ENCODE assay signal across 17 mouse cellular contexts in genomic region chr12:100239404-100239803, GRCm38 (mm10). TPM values are rescaled to one million over a fixed set of nuclear protein-coding genes. Genes with fewer than 3 reads are reported as not detected.
DNase-seq lines count a peak whose midpoint lies in the region; ATAC-seq and TF ChIP-seq lines count a peak whose summit lies in the region.
"Had no signal": no experiment of that assay in that cellular context is flagged by ENCODE, and none has a peak within 500 bp of the region (broad histone marks: within the 10 kb centered on the region; RNA-seq: fewer than 3 reads in every experiment).

No protein-coding gene starts in this region.

- ATAC-seq in midbrain, embryonic 15.5 days (replicated peaks) = no peak
- 0 out of 2 replicates have a peak, but pooled peaks have one; percentile 30 for ATAC-seq in embryonic facial prominence, embryonic 11.5 days (replicated peaks; ENCODE audit: insufficient number of reproducible peaks, low FRiP score, low TSS enrichment, low read depth)
- 0 out of 2 replicates have a peak, but pooled peaks have one; percentile 21 for ATAC-seq in forebrain, postnatal 0 days
- ATAC-seq: activated CD4-positive, CD25-positive, alpha-beta regulatory T cell, adult 4 months; CD4-positive, CD25-positive, alpha-beta regulatory T cell, adult 4 months had no signal

- H3K9me3 ChIP-seq in midbrain, embryonic 10.5 days (replicated peaks) = no peaks in the 10 kb centered on the region
- no peaks in the 10 kb centered on the region for H3K9me3 ChIP-seq in midbrain, embryonic 15.5 days
- H3K9me3 ChIP-seq in embryonic facial prominence, embryonic 11.5 days (replicated peaks; ENCODE audit: control insufficient read depth, low read length) = no peaks in the 10 kb centered on the region
- no peaks in the 10 kb centered on the region for H3K9me3 ChIP-seq in forebrain, postnatal 0 days (ENCODE audit: low read length)
- H3K9me3 ChIP-seq: limb, embryonic 13.5 days had no signal

- H3K4me3 ChIP-seq in midbrain, embryonic 10.5 days = no peak overlapping the region
- no peak overlapping the region for H3K4me3 ChIP-seq in midbrain, embryonic 15.5 days
- no peak overlapping the region for H3K4me3 ChIP-seq in embryonic facial prominence, embryonic 11.5 days (ENCODE audit: low read depth, low read length)
- H3K4me3 ChIP-seq in forebrain, postnatal 0 days (ENCODE audit: low read depth, low read length) = no peak overlapping the region
- H3K4me3 ChIP-seq: limb, embryonic 13.5 days had no signal

- H3K27ac ChIP-seq in midbrain, embryonic 10.5 days (replicated peaks) = peak overlapping the region; percentile 63
- H3K27ac ChIP-seq in midbrain, embryonic 15.5 days = no peak overlapping the region
- H3K27ac ChIP-seq in embryonic facial prominence, embryonic 11.5 days (replicated peaks; ENCODE audit: low read depth, low read length) = no peak overlapping the region
- no peak overlapping the region for H3K27ac ChIP-seq in forebrain, postnatal 0 days (ENCODE audit: low read depth, low read length)
- H3K27ac ChIP-seq: hindbrain, embryonic 14.5 days; kidney, postnatal 0 days; limb, embryonic 13.5 days; liver, embryonic 14.5 days had no signal

- H3K36me3 ChIP-seq in midbrain, embryonic 10.5 days = no peaks in the 10 kb centered on the region
- no peaks in the 10 kb centered on the region for H3K36me3 ChIP-seq in midbrain, embryonic 15.5 days (replicated peaks)
- no peaks in the 10 kb centered on the region for H3K36me3 ChIP-seq in embryonic facial prominence, embryonic 11.5 days (replicated peaks; ENCODE audit: control insufficient read depth, insufficient read depth, low read depth, low read length)
- no peaks in the 10 kb centered on the region for H3K36me3 ChIP-seq in forebrain, postnatal 0 days (ENCODE audit: insufficient read depth)
- H3K36me3 ChIP-seq: limb, embryonic 13.5 days had no signal

- peaks cover 60% of the 10 kb centered on the region for H3K4me1 ChIP-seq in midbrain, embryonic 10.5 days
- H3K4me1 ChIP-seq in midbrain, embryonic 15.5 days = peaks cover 21% of the 10 kb centered on the region
- no peaks in the 10 kb centered on the region for H3K4me1 ChIP-seq in embryonic facial prominence, embryonic 11.5 days (ENCODE audit: control insufficient read depth, insufficient read depth, low read length)
- H3K4me1 ChIP-seq in forebrain, postnatal 0 days (ENCODE audit: insufficient read depth) = peaks cover 9% of the 10 kb centered on the region; the same call in 1 of the 2 replicates

- H3K27me3 ChIP-seq in midbrain, embryonic 10.5 days (ENCODE audit: low read depth, poor library complexity, severe bottlenecking) = no peaks in the 10 kb centered on the region
- no peaks in the 10 kb centered on the region for H3K27me3 ChIP-seq in midbrain, embryonic 15.5 days (replicated peaks)
- no peaks in the 10 kb centered on the region for H3K27me3 ChIP-seq in embryonic facial prominence, embryonic 11.5 days (ENCODE audit: control insufficient read depth, insufficient read depth, low read length)
- no peaks in the 10 kb centered on the region for H3K27me3 ChIP-seq in forebrain, postnatal 0 days (ENCODE audit: insufficient read depth, low read length)
- H3K27me3 ChIP-seq: limb, embryonic 13.5 days had no signal

- intact Hi-C loops in gastrocnemius, postnatal 36 days (cut with DNase I) = no loop called here

- H3K4me2 ChIP-seq in midbrain, embryonic 15.5 days = no peak overlapping the region
- H3K4me2 ChIP-seq in embryonic facial prominence, embryonic 11.5 days (ENCODE audit: low read depth, low read length) = no peak overlapping the region
- no peak overlapping the region for H3K4me2 ChIP-seq in forebrain, postnatal 0 days (ENCODE audit: low read depth)
- H3K4me2 ChIP-seq: heart, embryonic 11.5 days; hindbrain, embryonic 14.5 days; limb, embryonic 13.5 days had no signal

- 74% methylated on average over 7 of the region's 7 CpGs for WGBS in midbrain, embryonic 10.5 days
- WGBS in midbrain, embryonic 15.5 days = 45% methylated on average over 7 of the region's 7 CpGs
- 78% methylated on average over 7 of the region's 7 CpGs for WGBS in embryonic facial prominence, embryonic 11.5 days
- 33% methylated on average over 7 of the region's 7 CpGs for WGBS in forebrain, postnatal 0 days

- H3K9ac ChIP-seq in midbrain, embryonic 15.5 days = no peak overlapping the region
- H3K9ac ChIP-seq in embryonic facial prominence, embryonic 11.5 days (replicated peaks; ENCODE audit: low read length) = no peak overlapping the region
- no peak overlapping the region for H3K9ac ChIP-seq in forebrain, postnatal 0 days
- H3K9ac ChIP-seq: hindbrain, embryonic 14.5 days; limb, embryonic 13.5 days; liver, embryonic 14.5 days had no signal

- peak; percentile 23 for DNase-seq in midbrain, embryonic 10.5 days (ENCODE audit: low spot score)
- DNase-seq in R1 (ENCODE audit: low read depth, low spot score) = peak; percentile 35
- DNase-seq in embryonic facial prominence, embryonic 11.5 days (ENCODE audit: low spot score) = peak; percentile 29
- DNase-seq in forebrain, postnatal 0 days = no peak
- no peak for DNase-seq in gastrocnemius, postnatal 36 days
- no peak for DNase-seq in thymus, postnatal 14 days
- DNase-seq: adrenal gland, postnatal 36 days; heart, postnatal 14 days; kidney, adult 11 months had no signal

- TF ChIP-seq CTCF in forebrain, postnatal 0 days (IDR thresholded peaks at IDR 0.05; ENCODE audit: low read depth) = no peak

RNA-seq across cellular contexts. Expression of gene Calm1, which starts 40.2 kb away (rescaled TPM):
- polyA plus RNA-seq in midbrain, embryonic 10.5 days (2016; fragmentation: Nextera tagmentation; extraction: Ambion mirVana) = 1,473 and 1,491 TPM in 2 replicates
- 2,307 and 2,436 TPM in 2 replicates for polyA plus RNA-seq in midbrain, embryonic 15.5 days (2015; fragmentation: Nextera tagmentation; extraction: Ambion mirVana)
- 1,151 and 1,182 TPM in 2 replicates for polyA plus RNA-seq in embryonic facial prominence, embryonic 11.5 days (2014; fragmentation: Nextera tagmentation; extraction: Ambion mirVana)
- total RNA-seq in forebrain, postnatal 0 days (2014; rRNA removed) = 1,041 and 1,060 TPM in 2 replicates
- polyA plus RNA-seq in forebrain, postnatal 0 days (2015; fragmentation: Nextera tagmentation; extraction: Ambion mirVana) = 4,009 and 4,204 TPM in 2 replicates
- total RNA-seq in gastrocnemius, postnatal 36 days (2021) = 100 to 1,000 TPM; 484 to 513 TPM

Comparison
In these comparisons a context has a peak if more than half of its experiments do, and no peak if none do; other contexts are left out.
1. DNase-seq: peak in midbrain, embryonic 10.5 days (single experiment), R1 (single experiment) and embryonic facial prominence, embryonic 11.5 days (single experiment); none in forebrain, postnatal 0 days (single experiment), gastrocnemius, postnatal 36 days (0 of 2) and thymus, postnatal 14 days (single experiment).